Mouse (Mus musculus) MEL (cell line): ENCODE data around the gene Bcl11b. TPM values are rescaled to one million over a fixed set of nuclear protein-coding genes. Genes with fewer than 3 reads are reported as not detected.

Experiments
- DNase-seq: peaks from one replicate; pipeline ENCODE4 v3.0.0; 2011; ENCODE audit warnings: low read depth, low spot score
- H3K27ac ChIP-seq: 2 replicates; pipeline ENCODE4 v1.5.1; 2012; ENCODE audit warnings: low read depth, mild to moderate bottlenecking, control low read depth, low read length, moderate library complexity; ENCODE audit not compliant: control insufficient read depth
- H3K27me3 ChIP-seq, 2 experiments: fragments of 150-350 bp in 1 of 2; sonication (generic) in 1 of 2; 2 replicates each; pipeline ENCODE4 v1.6.1; 2012; ENCODE audit warnings: low read length in 2 of 2, mild to moderate bottlenecking in 2 of 2, improper control_type of control experiment in 1 of 2, moderate library complexity in 1 of 2; ENCODE audit not compliant: insufficient read depth in 2 of 2, control insufficient read depth in 1 of 2
- H3K36me3 ChIP-seq, 2 experiments: 2 replicates each; pipeline ENCODE4 v1.6.1; 2012 to 2014; ENCODE audit warnings: low read length in 2 of 2, improper control_type of control experiment in 1 of 2, inconsistent platforms in 1 of 2, mild to moderate bottlenecking in 1 of 2; ENCODE audit not compliant: insufficient read depth in 2 of 2, control insufficient read depth in 1 of 2
- H3K4me1 ChIP-seq, 2 experiments: fragments of 150-350 bp in 1 of 2; sonication (generic) in 1 of 2; 2 replicates each; pipeline ENCODE4 v1.6.1; 2012; ENCODE audit warnings: low read length in 2 of 2, improper control_type of control experiment in 1 of 2, mild to moderate bottlenecking in 1 of 2; ENCODE audit not compliant: insufficient read depth in 2 of 2, control insufficient read depth in 1 of 2
- H3K4me3 ChIP-seq, 2 experiments: fragments of 150-350 bp in 1 of 2; sonication (generic) in 1 of 2; 2 replicates each; pipeline ENCODE4 v1.5.1; 2012; ENCODE audit warnings: low read depth in 2 of 2, low read length in 2 of 2, mild to moderate bottlenecking in 2 of 2, moderate library complexity in 2 of 2, control low read depth in 1 of 2, improper control_type of control experiment in 1 of 2; ENCODE audit not compliant: control insufficient read depth in 1 of 2, insufficient read depth in 1 of 2
- H3K79me2 ChIP-seq: 2 replicates; pipeline ENCODE4 v1.6.1; 2012; ENCODE audit warnings: mild to moderate bottlenecking, low read length, moderate library complexity; ENCODE audit not compliant: control insufficient read depth, poor library complexity, insufficient read depth
- H3K9ac ChIP-seq: 2 replicates; pipeline ENCODE4 v1.6.1; 2012; ENCODE audit warnings: low read depth, mild to moderate bottlenecking, control low read depth, low read length, moderate library complexity; ENCODE audit not compliant: control insufficient read depth, poor library complexity, severe bottlenecking
- H3K9me3 ChIP-seq: fragments of 150-350 bp; sonication (generic); replicated peaks from 2 replicates; pipeline ENCODE4 v1.6.1; 2012; ENCODE audit warnings: mild to moderate bottlenecking, low read length, improper control_type of control experiment, moderate library complexity; ENCODE audit not compliant: insufficient read depth
- ELF1 ChIP-seq: IDR thresholded peaks from 2 replicates; pipeline ENCODE4 v1.6.1; 2014; ENCODE audit warnings: low read depth, mild to moderate bottlenecking, inconsistent platforms, low read length, improper control_type of control experiment, moderate library complexity
- EP300 ChIP-seq, 2 experiments: IDR thresholded peaks; 2 replicates each; pipeline ENCODE4 v1.6.1; 2011; ENCODE audit warnings: improper control_type of control experiment in 2 of 2, low read length in 2 of 2, low read depth in 1 of 2, mild to moderate bottlenecking in 1 of 2
- GABPA ChIP-seq: IDR thresholded peaks from 2 replicates; pipeline ENCODE4 v1.6.1; 2012; ENCODE audit warnings: low read depth, mild to moderate bottlenecking, inconsistent platforms, low read length, improper control_type of control experiment, moderate library complexity
- HCFC1 ChIP-seq: IDR thresholded peaks from 2 replicates; pipeline ENCODE4 v1.6.1; 2012; ENCODE audit warnings: low read depth, mild to moderate bottlenecking, inconsistent platforms, low read length, improper control_type of control experiment, moderate library complexity
- MAZ ChIP-seq: IDR thresholded peaks from 2 replicates; pipeline ENCODE4 v1.6.1; 2012; ENCODE audit warnings: low read depth, mild to moderate bottlenecking, inconsistent platforms, low read length, improper control_type of control experiment
- MEF2A ChIP-seq: IDR thresholded peaks from 2 replicates; pipeline ENCODE4 v1.6.1; 2014; ENCODE audit warnings: low read depth, mild to moderate bottlenecking, inconsistent platforms, low read length, improper control_type of control experiment; ENCODE audit not compliant: poor library complexity, insufficient replicate concordance, severe bottlenecking; ENCODE audit errors: extremely low read depth
- MYC ChIP-seq: IDR thresholded peaks from 2 replicates; pipeline ENCODE4 v1.6.1; 2011; ENCODE audit warnings: low read depth, mild to moderate bottlenecking, low read length, improper control_type of control experiment, moderate library complexity
- NRF1 ChIP-seq: IDR thresholded peaks from 2 replicates; pipeline ENCODE4 v1.6.1; 2014; ENCODE audit warnings: low read depth, mild to moderate bottlenecking, inconsistent platforms, low read length, improper control_type of control experiment, moderate library complexity; ENCODE audit not compliant: poor library complexity, insufficient read depth, severe bottlenecking
- POLR2AphosphoS5 ChIP-seq: IDR thresholded peaks from 2 replicates; pipeline ENCODE4 v1.6.1; 2012; ENCODE audit warnings: low read depth, borderline replicate concordance, mild to moderate bottlenecking, inconsistent platforms, low read length, moderate library complexity, mixed read lengths
- RCOR1 ChIP-seq: IDR thresholded peaks from 2 replicates; pipeline ENCODE4 v1.6.1; 2012; ENCODE audit warnings: low read depth, mild to moderate bottlenecking, inconsistent platforms, low read length, improper control_type of control experiment
- SIN3A ChIP-seq: IDR thresholded peaks from 2 replicates; pipeline ENCODE4 v1.6.1; 2012; ENCODE audit warnings: low read length, improper control_type of control experiment, inconsistent platforms
- SMC3 ChIP-seq: IDR thresholded peaks from 2 replicates; pipeline ENCODE4 v1.6.1; 2011; ENCODE audit warnings: low read depth, low read length, improper control_type of control experiment
- TAL1 ChIP-seq: IDR thresholded peaks from 2 replicates; pipeline ENCODE4 v1.6.1; 2012; ENCODE audit warnings: mild to moderate bottlenecking, inconsistent platforms, low read length, moderate library complexity, mixed read lengths
- TBP ChIP-seq: IDR thresholded peaks from 2 replicates; pipeline ENCODE4 v1.8.0; 2011; ENCODE audit warnings: low read depth, low read length, improper control_type of control experiment
- TCF12 ChIP-seq: IDR thresholded peaks from 2 replicates; pipeline ENCODE4 v1.6.1; 2014; ENCODE audit warnings: low read depth, mild to moderate bottlenecking, inconsistent platforms, low read length, improper control_type of control experiment, moderate library complexity
- UBTF ChIP-seq: IDR thresholded peaks from 2 replicates; pipeline ENCODE4 v1.6.1; 2012; ENCODE audit warnings: low read depth, mild to moderate bottlenecking, inconsistent platforms, low read length, improper control_type of control experiment, moderate library complexity, borderline replicate concordance; ENCODE audit not compliant: insufficient read depth
- ZC3H11A ChIP-seq: IDR thresholded peaks from 2 replicates; pipeline ENCODE4 v1.6.1; 2012; ENCODE audit warnings: low read depth, mild to moderate bottlenecking, inconsistent platforms, low read length, improper control_type of control experiment
- ZKSCAN1 ChIP-seq: IDR thresholded peaks from 2 replicates; pipeline ENCODE4 v1.6.1; 2012; ENCODE audit warnings: low read depth, mild to moderate bottlenecking, inconsistent platforms, low read length, improper control_type of control experiment, moderate library complexity
- ZMIZ1 ChIP-seq: IDR thresholded peaks from 2 replicates; pipeline ENCODE4 v1.6.1; 2012; ENCODE audit warnings: low read depth, mild to moderate bottlenecking, inconsistent platforms, low read length, improper control_type of control experiment, moderate library complexity
- ZNF384 ChIP-seq: IDR thresholded peaks from 2 replicates; pipeline ENCODE4 v1.6.1; 2012; ENCODE audit warnings: low read depth, mild to moderate bottlenecking, inconsistent platforms, low read length, improper control_type of control experiment
- polyA plus RNA-seq, 2 experiments: library from polyadenylated mRNA; stranded (reverse) in 1 of 2; unstranded in 1 of 2; fragments of >175 nt in 1 of 2; fragments of >200 nt in 1 of 2; gene quantifications; 2 replicates each; pipeline versions ENCODE4 v1.2.1 to v1.2.4; 2012; ENCODE audit warnings: low replicate concordance in 2 of 2, low read depth in 1 of 2; ENCODE audit not compliant: insufficient read length in 2 of 2, insufficient read depth in 1 of 2, missing spikeins in 1 of 2
- total RNA-seq: library from RNA; depleted of rRNA; stranded (reverse); fragments of 300-350 nt; gene quantifications from 2 replicates; pipeline ENCODE4 v1.2.3, GENCODE M21; 2012

The Bcl11b gene
- total and polyA plus RNA-seq, 3 experiments, result not detected

DNA sequence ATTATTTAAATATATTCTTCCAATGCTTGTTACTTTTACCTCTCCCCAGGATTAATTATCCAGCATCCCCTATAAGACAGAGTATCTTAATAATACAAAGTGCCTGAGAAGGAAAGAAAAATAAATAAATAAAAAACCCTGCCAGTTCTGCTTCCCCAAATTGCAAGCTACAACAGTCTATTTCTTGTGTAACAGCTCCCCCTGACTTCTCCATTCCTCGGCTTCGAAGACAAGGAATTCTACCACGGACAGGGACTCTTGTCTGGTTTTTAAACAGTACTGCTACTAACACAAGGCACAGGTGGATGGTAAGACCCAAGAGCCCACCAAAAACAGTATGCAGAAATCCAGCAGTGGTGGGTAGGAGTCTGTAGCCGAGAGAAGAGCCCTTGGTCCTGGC, 64.2 kb downstream of the Bcl11b start:
- no peak overlapping the region for H3K27ac ChIP-seq
- H3K79me2 ChIP-seq, result no peaks in the 10 kb centered on the region
- DNase-seq, result no peak
- H3K9ac ChIP-seq, result no peak overlapping the region
- H3K4me3 ChIP-seq, result no peak overlapping the region
- H3K4me1 ChIP-seq, result no peaks in the 10 kb centered on the region
- H3K9me3 ChIP-seq, result no peaks in the 10 kb centered on the region
- no peaks in the 10 kb centered on the region for H3K27me3 ChIP-seq
- H3K36me3 ChIP-seq, result no peaks in the 10 kb centered on the region
- TF ChIP-seq MEF2A (no peak), UBTF (no peak), TBP (no peak), ELF1 (no peak), ZC3H11A (no peak), RCOR1 (no peak), MAZ (no peak), GABPA (no peak), TCF12 (no peak), SIN3A (no peak)
- TF ChIP-seq, all 39 proteins: peak for 0

DNA sequence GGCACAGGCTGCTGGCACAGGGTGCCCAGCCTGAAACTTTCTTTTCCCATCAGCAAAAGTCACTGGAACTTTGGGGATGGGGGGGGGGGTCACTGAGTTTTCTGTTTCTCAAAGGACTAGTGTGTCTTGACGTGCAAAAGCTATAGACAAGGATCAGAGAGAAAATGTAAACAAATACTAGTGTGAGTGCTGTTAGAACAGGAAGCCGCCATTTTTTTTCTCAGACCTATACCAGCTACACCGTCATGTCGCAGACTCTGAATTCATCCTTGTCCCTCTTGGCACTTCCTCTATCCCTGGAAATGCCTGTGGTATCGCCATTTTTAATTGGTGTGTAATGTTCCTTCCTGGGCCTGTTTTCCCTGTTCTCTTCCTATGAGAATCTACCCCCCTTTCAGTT, 66.4 kb downstream of the Bcl11b start:
- no peaks in the 10 kb centered on the region for H3K79me2 ChIP-seq
- DNase-seq, result no peak
- no peaks in the 10 kb centered on the region for H3K9me3 ChIP-seq
- H3K27ac ChIP-seq, result no peak overlapping the region
- no peaks in the 10 kb centered on the region for H3K27me3 ChIP-seq
- no peak overlapping the region for H3K4me3 ChIP-seq
- H3K36me3 ChIP-seq, result no peaks in the 10 kb centered on the region
- H3K4me1 ChIP-seq, result no peaks in the 10 kb centered on the region
- TF ChIP-seq MAZ (no peak), ZNF384 (no peak), RCOR1 (no peak), SMC3 (no peak), ZMIZ1 (no peak), TAL1 (no peak), NRF1 (no peak), ELF1 (no peak), MYC (no peak), TBP (no peak), POLR2AphosphoS5 (no peak), MEF2A (no peak), ZKSCAN1 (no peak), EP300 (IDR thresholded peaks at IDR 0.05; ENCODE audit: low read depth in 1 of 2, low read length in 2 of 2) (no peak), HCFC1 (no peak)
- no peak overlapping the region for H3K9ac ChIP-seq
